Mouse (Mus musculus): ENCODE measurements around the gene 2410004P03Rik.

Gene 2410004P03Rik

DNA sequence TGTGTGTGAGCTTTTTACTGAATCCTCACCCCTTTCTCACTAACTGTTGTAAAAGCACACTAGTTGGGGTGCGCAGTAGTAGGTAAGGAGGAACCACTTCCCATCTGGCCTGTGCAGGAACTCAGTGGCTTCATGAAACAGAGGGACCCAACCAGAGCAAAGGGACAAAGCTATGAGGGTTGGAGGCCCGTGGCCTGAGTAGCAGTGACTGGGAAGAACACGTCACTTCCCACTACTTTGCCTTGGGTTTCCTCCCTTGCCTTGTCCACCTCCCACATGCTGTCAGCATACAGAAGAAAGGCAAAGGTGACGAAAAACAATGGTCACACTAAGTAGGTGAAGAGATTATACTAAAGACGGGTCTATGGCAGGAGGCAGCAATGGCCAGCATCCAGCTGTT, 15.2 kb downstream of the 2410004P03Rik start:
- no peak for TF ChIP-seq GATA4 (IDR thresholded peaks at IDR 0.05; ENCODE audit: insufficient replicate concordance, low read length)

DNA sequence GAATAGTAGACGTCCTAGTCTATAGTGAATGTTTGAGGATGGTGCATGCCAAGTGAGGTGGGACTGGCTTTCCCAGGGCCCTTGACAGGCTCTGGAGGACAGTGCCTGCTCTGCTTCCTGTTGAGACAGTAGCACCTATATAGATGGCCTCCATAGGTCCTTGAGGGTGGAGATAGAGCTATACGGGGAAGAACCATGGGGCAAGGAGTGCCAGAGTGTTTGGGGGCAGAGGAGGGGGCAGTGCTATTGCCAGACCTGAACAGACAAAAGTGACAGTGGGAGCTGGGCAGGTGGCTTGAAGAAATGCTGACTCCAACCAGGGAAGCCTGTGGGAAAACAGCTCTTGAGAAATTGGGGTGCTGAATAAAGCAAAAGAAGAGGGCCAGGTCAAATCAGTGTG, 17.2 kb downstream of the 2410004P03Rik start:
- no peak for TF ChIP-seq GATA4 (IDR thresholded peaks at IDR 0.05; ENCODE audit: insufficient replicate concordance, low read length)

DNA sequence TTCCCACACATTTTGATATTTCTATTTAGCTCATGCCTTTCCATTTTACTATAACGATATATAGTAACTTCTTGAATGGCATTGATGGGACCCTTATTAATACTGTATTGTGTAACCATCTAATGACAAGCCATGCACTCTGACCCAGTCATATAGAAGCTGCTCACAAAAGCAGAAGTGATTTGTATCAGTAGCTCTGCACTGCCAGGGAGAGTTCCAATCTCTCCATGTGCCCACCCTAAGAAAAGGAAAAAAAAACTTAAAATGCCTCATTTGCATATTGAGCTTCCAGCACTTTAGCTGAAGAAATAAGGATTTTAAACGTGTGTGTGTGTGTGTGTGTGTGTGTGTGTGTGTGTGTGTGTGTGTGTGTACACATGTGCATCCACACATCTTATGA, 19.2 kb downstream of the 2410004P03Rik start:
- TF ChIP-seq GATA4 (IDR thresholded peaks at IDR 0.05; ENCODE audit: insufficient replicate concordance, low read length) = no peak

DNA sequence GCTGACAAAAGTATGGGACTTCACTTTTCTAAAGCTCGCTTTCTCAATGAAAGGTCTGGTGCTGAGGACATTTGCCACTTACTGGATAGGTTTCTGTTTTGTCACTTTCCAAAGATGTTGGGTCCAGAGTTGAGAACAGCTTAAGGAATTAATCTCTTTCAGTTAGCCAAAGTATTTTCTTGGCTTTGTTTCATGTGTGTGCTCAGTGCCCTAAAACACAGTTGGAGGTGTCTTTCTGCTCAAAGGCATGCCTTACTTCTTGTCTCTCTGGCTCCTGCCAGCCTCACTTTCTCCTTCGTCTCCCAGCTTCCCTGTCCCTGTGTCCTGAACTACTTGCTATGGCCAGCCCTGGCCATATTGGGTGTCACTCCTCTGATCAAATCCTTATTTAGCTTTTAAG, 20.2 kb downstream of the 2410004P03Rik start:
- TF ChIP-seq GATA4 (IDR thresholded peaks at IDR 0.05; ENCODE audit: insufficient replicate concordance, low read length) = no peak

DNA sequence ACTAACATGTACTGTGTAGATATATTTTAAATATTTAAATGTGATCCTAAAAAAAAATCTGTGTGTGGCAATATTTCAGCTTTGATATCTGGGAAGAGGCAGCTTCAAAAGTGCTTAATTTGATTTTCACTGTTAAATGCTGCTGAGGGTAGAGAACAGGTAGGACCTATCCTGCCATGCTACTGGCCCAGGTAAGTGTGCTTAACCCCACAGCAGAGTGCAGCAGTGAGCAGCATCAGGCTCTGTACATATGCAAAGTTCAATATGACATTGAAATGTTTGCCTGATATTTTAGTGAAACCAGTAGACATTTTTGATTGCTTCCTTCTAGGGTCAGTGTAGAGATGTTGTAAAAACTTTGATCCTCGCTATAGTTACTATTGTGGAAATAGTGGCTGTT, 25.7 kb downstream of the 2410004P03Rik start:
- TF ChIP-seq GATA4 (IDR thresholded peaks at IDR 0.05; ENCODE audit: insufficient replicate concordance, low read length) = no peak

DNA sequence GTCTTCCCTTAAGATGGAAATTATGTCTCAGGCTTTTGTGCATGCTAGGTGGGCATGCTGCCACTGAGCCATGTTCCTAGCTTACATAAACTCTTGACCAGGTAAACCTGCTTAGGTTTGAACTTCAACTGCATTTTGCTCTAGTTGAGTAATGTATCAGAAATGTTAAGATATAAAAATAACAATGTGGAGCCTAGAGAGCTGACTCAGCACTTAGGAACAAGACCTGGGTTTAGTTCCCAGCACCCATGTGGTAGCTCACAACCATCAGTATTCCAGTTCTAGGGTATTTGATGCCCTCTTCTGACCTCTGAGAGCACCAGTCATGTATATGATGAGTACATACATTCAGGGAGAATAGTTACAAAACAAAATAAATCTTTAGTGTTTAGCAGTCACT, 34.4 kb downstream of the 2410004P03Rik start:
- TF ChIP-seq GATA4 (IDR thresholded peaks at IDR 0.05; ENCODE audit: insufficient replicate concordance, low read length) = no peak

DNA sequence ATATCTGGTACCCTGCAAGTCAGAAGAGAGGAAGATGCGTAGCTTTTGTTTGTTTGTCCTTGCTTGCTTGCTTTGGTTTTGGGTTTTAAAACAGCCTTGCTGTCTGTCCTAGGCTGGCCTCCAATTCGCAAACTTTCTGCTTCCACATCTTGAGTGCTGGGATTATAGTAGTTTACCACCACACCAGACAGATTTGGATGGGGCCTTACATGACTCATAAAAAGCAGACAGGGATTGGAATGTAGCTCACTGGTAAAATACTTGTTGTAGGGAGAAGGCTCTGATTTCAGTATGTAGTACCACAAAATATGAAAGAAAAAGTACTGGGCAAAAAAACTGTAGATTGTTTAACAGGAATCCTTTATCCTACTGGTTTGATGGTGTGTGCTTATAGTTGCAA, 44.7 kb downstream of the 2410004P03Rik start:
- no peak for TF ChIP-seq GATA4 (IDR thresholded peaks at IDR 0.05; ENCODE audit: insufficient replicate concordance, low read length)

DNA sequence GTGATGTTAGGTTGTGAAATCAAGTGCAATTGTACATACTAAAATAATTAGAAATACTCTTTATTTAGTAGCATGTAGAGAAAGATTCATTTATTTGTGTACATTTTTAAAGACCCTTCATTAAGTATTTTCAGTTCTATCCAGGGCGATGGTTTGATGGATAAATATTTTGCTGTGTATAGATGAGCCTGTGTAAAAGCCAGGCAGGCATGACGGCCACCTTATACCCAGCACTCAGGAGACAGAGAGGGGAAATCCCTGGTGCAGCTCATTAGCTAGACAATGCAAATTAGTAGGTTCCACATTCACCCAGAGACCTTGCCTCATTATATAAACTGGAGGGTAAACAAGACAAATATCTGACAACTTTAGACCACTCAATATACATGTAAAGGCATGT, 48.2 kb downstream of the 2410004P03Rik start:
- no peak for TF ChIP-seq GATA4 (IDR thresholded peaks at IDR 0.05; ENCODE audit: insufficient replicate concordance, low read length)

DNA sequence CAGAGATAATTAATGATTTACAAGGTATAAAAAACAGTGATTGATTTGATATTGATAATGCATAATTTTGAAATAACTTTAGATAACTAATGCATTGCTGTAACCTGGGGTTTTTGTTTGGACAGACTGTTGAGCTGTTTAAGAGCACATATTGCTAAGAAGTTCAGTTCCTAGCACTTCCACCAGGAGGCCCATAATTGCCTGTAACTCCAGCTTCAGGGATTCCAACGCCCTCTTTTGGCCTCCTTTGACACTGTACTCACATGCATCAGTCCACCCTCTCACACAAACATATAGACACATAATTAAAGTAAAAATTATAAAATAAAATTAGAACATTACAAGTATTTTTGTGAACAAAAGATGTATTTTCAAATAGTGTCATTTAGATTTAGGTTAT, 52.7 kb downstream of the 2410004P03Rik start:
- no peak for TF ChIP-seq GATA4 (IDR thresholded peaks at IDR 0.05; ENCODE audit: insufficient replicate concordance, low read length)

Data from liver, adult (tissue).